Mouse (Mus musculus): Measurements from ENCODE around the gene Cd40.

- TF ChIP-seq CTCF (IDR thresholded peaks at IDR 0.05; ENCODE audit: control insufficient read depth, insufficient read depth, insufficient read length) (no peak), USF1 (IDR thresholded peaks at IDR 0.05; ENCODE audit: low read depth) (no peak)
These were observed 34.0 kb downstream of the Cd40 start for GRCm38 (mm10) chr2:165089470-165089869.

Data from C2C12 (cell line).